Mouse (Mus musculus) cerebellum, postnatal 14 days (tissue): ENCODE results near the gene Fxyd3.

ENCODE experiments used
- DNase-seq, 2 experiments: peaks; one replicate each; pipeline ENCODE4 v3.0.0; 2021; ENCODE audit warnings: mixed read lengths in 2 of 2

Gene Fxyd3

DNA sequence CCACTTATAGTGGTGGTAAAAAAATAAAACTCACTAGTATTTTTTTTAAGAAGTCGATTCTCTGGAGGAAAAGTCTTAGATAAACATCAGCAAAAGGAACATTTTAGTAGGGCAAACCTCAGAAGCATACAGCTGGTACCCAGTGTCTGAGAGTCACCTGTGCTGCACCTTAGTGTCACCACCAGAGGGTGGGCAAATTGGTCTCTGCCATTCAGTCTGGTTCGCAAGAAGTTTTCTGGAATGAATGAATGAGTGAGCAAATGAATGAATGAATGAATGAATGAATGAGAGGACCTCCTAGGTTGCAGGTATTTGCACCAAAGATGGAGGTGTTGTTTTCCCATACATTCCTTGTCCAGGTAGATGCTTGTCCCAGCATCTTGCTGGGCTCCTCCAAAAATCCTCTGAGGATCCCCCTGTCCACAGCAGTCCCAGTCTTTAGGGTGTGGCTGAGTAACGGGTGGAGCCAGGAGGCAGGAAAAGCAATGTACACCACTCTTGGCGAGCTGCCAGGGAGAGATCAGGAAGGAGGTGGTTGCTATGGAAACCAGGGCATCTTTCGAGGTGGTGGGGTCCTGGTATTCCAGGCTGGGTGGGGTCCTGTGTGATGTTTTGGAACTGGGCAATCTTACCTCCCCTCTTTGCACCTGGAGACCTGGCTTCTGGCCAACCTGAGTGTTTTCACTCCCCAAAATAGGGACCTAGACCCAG is 27.2 kb downstream of the Fxyd3 start:
- peak; percentile 87 to 90 for DNase-seq

DNA sequence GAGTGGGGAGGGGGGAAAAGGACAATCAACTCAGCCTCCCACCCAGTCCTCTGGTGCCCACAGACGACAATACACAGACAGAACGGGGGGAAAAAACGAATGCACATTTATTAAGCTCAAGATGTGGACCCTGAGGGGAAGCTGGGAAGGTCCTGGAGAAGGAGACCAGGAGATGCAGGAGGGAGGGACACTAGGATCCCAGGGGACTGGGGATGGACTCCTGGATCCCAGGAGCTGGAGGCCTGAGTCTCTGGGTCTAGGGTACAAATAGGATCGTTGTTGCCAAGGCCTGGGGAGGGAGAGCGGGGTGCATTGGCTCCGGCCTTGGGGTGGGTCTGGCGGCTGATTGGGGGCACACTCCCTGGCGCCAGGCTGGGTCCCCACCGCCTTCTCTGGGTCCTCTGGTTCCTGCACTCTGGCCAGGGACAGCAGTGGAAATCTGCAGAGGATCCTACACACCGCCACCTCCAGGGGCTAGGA is 34.0 kb downstream of the Fxyd3 start, which contains the start of gene Fxyd5:
Fxyd5 (minus strand) TSS at position 51 of the 480 bp plus-strand sequence.
- no peak for DNase-seq

DNA sequence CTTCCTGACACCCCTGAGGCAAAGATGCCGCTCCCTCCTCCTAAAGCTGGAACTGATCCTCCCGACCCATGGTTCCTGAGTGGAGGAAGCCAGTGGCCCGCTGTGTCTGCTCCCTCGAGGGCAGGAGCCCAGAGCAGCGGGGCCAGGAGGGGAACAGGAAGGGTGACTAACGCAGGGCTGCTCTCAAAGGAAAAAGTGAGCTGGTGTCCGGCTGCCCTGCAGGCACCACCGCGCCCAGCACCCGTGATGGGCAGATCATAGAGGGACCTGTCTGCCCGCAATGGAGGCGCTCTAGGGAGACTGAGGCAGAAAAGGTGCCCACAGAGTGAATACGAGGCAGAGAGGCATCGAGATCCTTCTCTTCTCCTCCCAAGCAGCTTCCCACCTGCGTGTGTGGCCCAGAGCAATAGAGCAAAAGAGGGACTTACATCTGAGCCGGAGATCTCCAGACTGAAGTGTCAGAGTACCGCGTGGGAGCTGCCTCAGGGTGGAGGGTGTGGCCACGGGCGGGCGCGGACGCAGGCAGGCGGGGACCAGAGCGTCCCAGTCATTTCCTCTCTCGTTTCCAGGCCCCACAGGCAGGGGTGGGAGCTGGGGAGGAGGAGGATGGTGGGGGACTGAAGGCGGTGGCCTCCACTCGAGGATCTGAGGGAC is 34.7 kb downstream of the Fxyd3 start:
- DNase-seq = no peak

DNA sequence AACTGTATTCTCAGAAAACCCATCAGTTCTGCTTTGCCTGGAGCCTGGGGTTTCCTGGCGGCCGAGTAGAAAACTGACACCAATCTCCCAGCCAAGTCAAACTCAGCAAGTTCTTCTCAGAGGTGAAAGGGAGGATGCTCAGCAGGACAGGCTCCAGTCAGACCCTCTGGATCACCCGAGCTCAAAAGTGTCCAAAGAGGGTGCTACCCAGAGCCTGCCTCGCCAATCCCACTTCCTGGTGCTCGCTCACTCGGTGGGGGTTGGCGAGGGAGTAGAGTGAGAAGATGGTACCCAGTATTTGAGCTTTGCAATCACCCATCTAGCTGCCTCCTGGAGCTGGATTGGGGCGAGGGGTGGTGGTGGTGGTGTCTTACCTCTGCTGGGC is 35.5 kb downstream of the Fxyd3 start:
- no peak for DNase-seq

DNA sequence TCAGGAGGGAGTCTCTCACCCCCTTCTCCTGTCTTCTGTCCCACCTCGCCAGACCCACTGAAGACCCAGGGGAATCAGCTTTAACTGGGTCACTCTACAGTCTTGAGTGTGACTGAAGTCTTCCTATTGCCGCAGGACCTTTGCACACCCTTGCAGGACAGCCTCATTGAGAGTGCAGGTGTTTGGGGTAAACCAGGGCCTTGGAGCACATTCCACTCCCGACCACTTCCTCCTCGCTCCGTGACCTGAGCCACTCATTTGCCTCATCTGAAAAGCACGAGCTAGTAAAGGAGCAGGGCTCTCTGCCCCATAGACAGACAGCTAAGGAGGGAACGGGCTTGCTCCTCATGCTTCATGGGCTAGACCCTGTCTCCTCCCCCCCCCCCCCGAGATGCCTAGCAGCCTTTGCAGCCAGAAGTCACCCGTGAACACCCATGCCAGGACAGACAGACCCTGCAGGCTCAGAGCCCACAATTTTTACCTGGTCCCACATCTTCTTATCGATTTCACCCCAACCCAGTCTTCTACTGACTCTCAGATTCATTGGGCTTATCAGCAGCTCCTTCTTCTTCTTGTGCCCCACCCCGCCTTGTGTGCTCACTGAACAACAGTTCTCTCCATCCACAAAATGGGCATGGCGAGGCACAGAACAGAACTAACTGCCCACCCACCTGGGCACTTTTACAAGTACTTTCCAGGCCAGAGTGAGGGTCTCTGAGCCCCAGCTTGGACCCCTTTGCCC is 36.1 kb downstream of the Fxyd3 start:
- DNase-seq = no peak

DNA sequence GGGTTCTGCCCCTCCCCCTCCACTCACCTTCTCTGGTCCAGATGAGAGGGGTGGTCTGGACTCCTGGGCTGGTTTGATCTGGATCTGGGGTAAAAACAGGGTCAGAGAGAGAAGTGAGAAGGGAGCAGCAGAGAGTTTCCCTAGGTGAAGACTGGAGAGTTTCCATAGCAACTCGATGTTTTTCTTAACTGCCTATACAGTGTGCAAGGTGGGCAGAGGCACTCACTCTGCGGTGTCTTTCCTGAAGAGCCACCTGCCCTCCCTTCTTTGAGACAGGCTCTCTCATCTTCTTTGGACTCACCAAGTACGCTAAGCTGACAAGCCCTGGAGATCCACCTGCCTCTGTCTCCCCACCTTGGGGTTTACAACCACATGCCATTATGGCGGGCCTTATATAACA is 37.5 kb downstream of the Fxyd3 start:
- no peak for DNase-seq

DNA sequence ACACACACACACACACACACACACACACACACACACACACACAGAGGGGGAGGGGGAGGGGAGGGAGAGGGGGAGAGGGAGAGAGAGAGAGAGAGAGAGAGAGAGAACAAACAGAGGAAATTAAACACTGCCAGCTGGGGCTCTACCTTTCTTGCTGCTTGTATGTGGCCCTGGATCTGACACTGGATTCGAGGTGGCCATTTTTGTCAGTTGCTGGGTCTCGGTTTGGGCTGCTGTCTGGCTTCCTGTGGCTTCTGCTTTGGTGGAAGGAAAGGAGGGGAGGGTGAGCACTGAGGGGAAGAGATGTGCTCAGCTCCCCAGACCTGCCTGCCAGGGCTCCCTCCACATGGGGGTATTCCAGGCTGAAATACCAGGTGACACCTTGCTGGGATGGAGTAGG is 38.8 kb downstream of the Fxyd3 start:
- no peak for DNase-seq

DNA sequence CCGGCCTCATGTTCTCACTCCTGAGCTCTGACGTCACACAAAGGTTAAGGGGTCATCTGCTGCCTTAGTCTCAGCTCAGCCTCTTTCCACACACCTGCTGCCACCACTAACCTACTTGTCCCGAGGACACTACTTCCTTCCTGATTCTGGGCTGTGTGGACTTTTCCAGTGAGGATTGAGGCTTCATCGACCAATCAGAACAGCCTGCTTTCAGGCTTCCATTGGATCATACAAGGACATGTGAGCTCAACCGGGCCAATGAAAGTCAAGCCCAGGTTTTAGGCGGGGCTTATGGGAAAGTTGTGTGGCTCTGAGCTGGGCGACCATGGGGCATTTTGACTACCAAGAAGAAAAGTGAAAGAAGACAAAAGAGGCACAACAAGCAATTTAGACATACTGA is 39.6 kb downstream of the Fxyd3 start:
- no peak for DNase-seq

DNA sequence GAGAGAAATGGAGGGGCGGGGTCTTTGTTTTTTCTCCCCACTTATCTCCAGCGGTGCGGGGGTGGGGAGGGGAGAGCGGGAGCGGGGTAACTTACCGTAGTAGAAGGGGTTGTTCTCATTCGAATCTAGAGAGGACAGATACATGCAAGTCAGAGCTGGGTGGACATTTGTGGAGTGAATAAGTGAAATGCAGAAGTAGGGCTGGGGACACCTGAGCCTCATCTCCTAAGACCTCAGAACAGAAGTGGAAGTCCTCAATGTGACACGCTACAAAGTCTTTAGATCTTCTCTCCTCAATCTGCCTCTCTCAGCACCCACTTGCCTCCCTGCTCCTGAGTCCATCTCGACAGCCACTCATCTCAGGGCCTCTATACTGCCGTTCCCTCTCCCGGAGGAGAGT is 41.2 kb downstream of the Fxyd3 start:
- DNase-seq = no peak

DNA sequence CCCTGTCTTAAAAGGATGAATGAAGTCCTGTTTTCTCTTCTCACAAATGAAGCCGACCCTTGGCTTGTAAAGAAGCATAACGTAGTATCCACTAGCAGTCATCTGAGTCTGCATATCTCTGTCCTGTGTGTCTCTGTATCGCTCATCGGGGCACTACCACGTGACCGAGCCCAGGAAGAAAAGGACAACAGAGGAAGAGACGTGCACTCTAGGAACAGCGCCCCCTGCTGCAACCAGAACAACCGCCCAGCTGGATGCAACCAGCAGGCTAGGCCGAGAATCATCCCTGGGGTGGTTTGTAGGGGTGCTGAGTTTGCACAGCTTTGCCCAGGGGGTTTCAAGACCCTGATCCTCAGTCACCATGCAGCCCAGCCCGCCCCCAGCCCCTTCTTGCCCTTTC is 41.7 kb downstream of the Fxyd3 start:
- DNase-seq = peak in 1 of 2 experiments; percentile 36

DNA sequence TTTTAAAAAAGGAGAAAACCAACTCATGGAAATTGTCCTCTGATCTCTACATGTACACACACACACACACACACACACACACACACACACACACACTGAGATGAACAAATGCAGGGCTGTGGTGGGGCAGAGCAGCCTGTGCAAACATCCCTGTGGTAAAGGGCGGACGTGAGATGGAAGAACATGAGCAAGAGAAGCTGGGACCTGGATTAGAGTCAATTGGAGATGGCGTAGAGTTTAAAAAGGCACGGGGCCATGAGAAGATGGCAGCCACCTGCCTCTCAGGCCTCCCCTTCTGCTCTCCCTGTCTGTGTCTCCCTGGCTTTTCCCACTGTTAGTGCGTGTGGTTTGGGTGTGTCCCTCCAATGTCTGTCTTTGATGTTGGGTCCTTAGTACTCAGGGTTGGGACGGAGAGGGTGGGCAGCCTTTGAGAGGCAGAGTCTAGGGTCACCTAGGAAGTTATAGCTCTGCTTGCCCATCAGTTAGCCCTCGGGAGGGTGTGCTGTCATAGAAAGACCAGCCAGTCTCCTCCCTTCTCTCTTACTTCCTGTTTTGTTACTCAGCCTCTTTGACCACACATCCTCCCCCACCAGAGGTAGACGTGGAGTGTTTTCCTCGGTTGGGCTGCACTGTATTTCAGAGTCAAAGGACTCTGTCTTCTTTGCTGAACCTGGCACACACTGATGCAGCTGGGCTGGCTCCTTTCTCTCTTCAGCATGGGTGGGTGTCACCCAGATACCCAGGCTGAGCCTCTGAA is 42.9 kb downstream of the Fxyd3 start:
- DNase-seq = no peak

DNA sequence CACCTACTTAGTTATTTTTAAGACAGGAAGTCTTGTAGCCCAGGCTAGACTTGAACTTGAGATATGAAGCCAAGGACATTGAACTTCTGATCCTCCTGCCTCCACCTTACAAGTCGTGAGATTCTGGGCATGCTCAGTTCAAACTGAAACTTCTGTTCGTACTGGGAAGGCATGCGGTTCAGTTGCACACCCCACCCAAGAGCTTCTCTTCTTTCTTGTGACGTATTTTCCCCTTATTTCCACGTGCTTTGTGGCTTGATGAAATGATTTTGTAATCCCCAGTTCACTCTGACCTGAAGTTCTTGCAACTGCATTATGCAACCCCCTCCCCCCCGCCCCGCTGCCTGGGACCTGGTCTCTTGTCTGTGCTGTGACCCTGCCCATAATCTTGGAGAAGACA is 44.8 kb downstream of the Fxyd3 start:
- no peak for DNase-seq

DNA sequence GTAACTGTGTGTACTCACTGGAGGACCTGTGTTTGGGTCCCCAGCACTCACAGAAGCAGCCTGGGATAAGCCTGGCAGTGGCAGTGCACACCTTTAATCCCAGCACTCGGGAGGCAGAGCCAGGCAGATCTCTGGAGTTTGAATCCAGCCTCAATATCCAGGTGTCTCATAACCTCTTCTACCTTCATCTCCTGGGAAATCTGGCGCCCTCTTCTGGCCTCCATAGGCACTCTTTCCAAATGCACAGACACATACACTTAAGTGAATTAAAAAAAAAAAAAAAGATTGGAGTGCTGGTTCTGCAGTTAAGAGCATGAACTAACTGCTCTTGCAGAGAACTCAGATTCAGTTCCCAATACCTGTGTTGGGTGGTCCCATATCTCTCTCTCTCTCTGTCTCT is 45.8 kb downstream of the Fxyd3 start:
- peak in 1 of 2 experiments; percentile 48 for DNase-seq

DNA sequence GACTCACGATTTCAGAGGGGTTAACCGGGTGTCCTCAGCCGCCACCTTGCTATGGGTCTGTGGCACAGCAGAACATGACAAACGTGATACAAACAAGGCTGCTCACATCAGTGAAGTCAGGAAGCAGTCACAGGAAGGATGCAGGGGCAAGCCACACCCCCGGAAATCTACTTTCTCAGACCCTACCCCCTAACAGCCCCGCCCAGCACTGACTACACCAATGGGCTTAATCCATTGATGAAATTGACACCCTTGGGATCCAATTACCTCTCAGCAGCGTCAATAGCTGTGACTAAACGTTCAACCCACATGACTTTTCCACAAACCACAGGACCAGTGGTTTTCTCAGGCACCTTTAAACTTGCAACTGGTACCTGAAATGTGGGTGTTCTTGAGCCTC is 47.9 kb downstream of the Fxyd3 start:
- no peak for DNase-seq
